23 mouse cellular contexts compared by ENCODE assay signal in genomic region chr13:94190386-94190785, GRCm38 (mm10).
DNase-seq lines count a peak whose midpoint lies in the region; ATAC-seq and TF ChIP-seq lines count a peak whose summit lies in the region.
"Had no signal": no experiment of that assay in that cellular context is flagged by ENCODE, and none has a peak within 500 bp of the region (broad histone marks: within the 10 kb centered on the region; RNA-seq: fewer than 3 reads in every experiment).

No protein-coding gene starts in this region.

- ATAC-seq in lung, postnatal 0 days, result peak; percentile 66
- ATAC-seq in kidney, embryonic 16.5 days (ENCODE audit: low FRiP score, low TSS enrichment), result no peak
- ATAC-seq: CD4-positive, CD25-positive, alpha-beta regulatory T cell, adult 4 months; midbrain, embryonic 13.5 days; Patski had no signal

- H3K79me2 ChIP-seq in macrophage (ENCODE audit: inconsistent target), result peaks cover 99% of the 10 kb centered on the region

- H3K36me3 ChIP-seq in lung, postnatal 0 days (ENCODE audit: insufficient read depth, low read length), result no peaks in the 10 kb centered on the region
- H3K36me3 ChIP-seq in macrophage (ENCODE audit: inconsistent target), result peaks cover 34% of the 10 kb centered on the region
- H3K36me3 ChIP-seq in kidney, embryonic 16.5 days (ENCODE audit: insufficient read depth, low read length), result peaks cover 21% of the 10 kb centered on the region
- H3K36me3 ChIP-seq: hindbrain, embryonic 15.5 days had no signal

- H3K4me2 ChIP-seq in lung, postnatal 0 days (replicated peaks; ENCODE audit: low read depth, low read length), result no peak overlapping the region
- no peak overlapping the region for H3K4me2 ChIP-seq in kidney, embryonic 16.5 days (replicated peaks; ENCODE audit: low read depth, low read length)
- H3K4me2 ChIP-seq: hindbrain, embryonic 15.5 days; midbrain, embryonic 13.5 days had no signal

- 90% methylated on average over 1 of the region's 1 CpGs for WGBS in lung, postnatal 0 days
- 67% methylated on average over 1 of the region's 1 CpGs for WGBS in macrophage (ENCODE audit: missing documents)
- WGBS in kidney, embryonic 16.5 days, result 100% methylated on average over 1 of the region's 1 CpGs

- no peaks in the 10 kb centered on the region for H3K4me1 ChIP-seq in lung, postnatal 0 days (ENCODE audit: insufficient read depth, low read depth, low read length)
- peaks cover 3% of the 10 kb centered on the region; the same call in 1 of the 2 replicates for H3K4me1 ChIP-seq in kidney, embryonic 16.5 days (ENCODE audit: insufficient read depth, low read length)

- H3K4me3 ChIP-seq in lung, postnatal 0 days (ENCODE audit: low read depth, low read length), result no peak overlapping the region
- H3K4me3 ChIP-seq in macrophage (ENCODE audit: inconsistent target), result no peak overlapping the region
- H3K4me3 ChIP-seq in kidney, embryonic 16.5 days (ENCODE audit: low read length), result no peak overlapping the region
- H3K4me3 ChIP-seq: gastrocnemius, adult 2 months; heart, embryonic 10.5 days; hindbrain, embryonic 15.5 days; megakaryocyte, embryonic 14.5 days; midbrain, embryonic 13.5 days had no signal

- peak; percentile 50 for DNase-seq in lung, postnatal 0 days (ENCODE audit: low spot score)
- no peak for DNase-seq in lung, postnatal 25 days (ENCODE audit: low spot score)
- DNase-seq in brain, adult 2 months (ENCODE audit: low read depth, low spot score), result peak; percentile 80
- DNase-seq in gastrocnemius, postnatal 10 days, result no peak
- DNase-seq in thymus, postnatal 10 days (ENCODE audit: low spot score in 2 of 2), result no peak
- DNase-seq: cerebellum, adult 9-10 months; gastrocnemius, adult 2 months; heart, postnatal 4 days; kidney, adult 2 months; kidney, postnatal 10 days; left cerebral cortex, postnatal 4 days; lung, postnatal 10 days; right cerebral cortex, postnatal 14 days; spleen, adult 18-20 months; thymus, postnatal 36 days had no signal

- no peak overlapping the region for H3K9ac ChIP-seq in lung, postnatal 0 days (replicated peaks; ENCODE audit: low read depth)
- no peak overlapping the region for H3K9ac ChIP-seq in kidney, embryonic 16.5 days (replicated peaks; ENCODE audit: low read length)
- H3K9ac ChIP-seq: hindbrain, embryonic 15.5 days; midbrain, embryonic 13.5 days had no signal

- no peak for TF ChIP-seq EP300 in lung, postnatal 0 days (IDR thresholded peaks at IDR 0.05)

- H3K9me3 ChIP-seq in lung, postnatal 0 days (ENCODE audit: low read length), result no peaks in the 10 kb centered on the region
- H3K9me3 ChIP-seq in kidney, embryonic 16.5 days (ENCODE audit: low read length), result no peaks in the 10 kb centered on the region
- H3K9me3 ChIP-seq: heart, embryonic 10.5 days; hindbrain, embryonic 15.5 days; megakaryocyte, embryonic 14.5 days; midbrain, embryonic 13.5 days had no signal

- H3K27me3 ChIP-seq in lung, postnatal 0 days (replicated peaks; ENCODE audit: insufficient read depth, low read length), result no peaks in the 10 kb centered on the region
- H3K27me3 ChIP-seq in kidney, embryonic 16.5 days (ENCODE audit: insufficient read depth, low read length), result no peaks in the 10 kb centered on the region
- H3K27me3 ChIP-seq: hindbrain, embryonic 15.5 days; megakaryocyte, embryonic 14.5 days; midbrain, embryonic 13.5 days; Patski had no signal

- H3K27ac ChIP-seq in lung, postnatal 0 days (ENCODE audit: low read length), result no peak overlapping the region
- peak overlapping the region; percentile 12; the same call in 1 of the 2 replicates for H3K27ac ChIP-seq in macrophage
- H3K27ac ChIP-seq in kidney, embryonic 16.5 days (ENCODE audit: low read length), result no peak overlapping the region
- H3K27ac ChIP-seq: gastrocnemius, adult 2 months; heart, embryonic 10.5 days; hindbrain, embryonic 15.5 days; midbrain, embryonic 13.5 days had no signal

- no peak for TF ChIP-seq CTCF in lung, postnatal 0 days (IDR thresholded peaks at IDR 0.05)

Comparison
In these comparisons a context has a peak if more than half of its experiments do, and no peak if none do; other contexts are left out.
1. DNase-seq: peak in lung, postnatal 0 days (single experiment) and brain, adult 2 months (single experiment); none in lung, postnatal 25 days (single experiment), gastrocnemius, postnatal 10 days (single experiment) and thymus, postnatal 10 days (0 of 2).